Mouse (Mus musculus) CH12.LX (cell line): Measurements from ENCODE around the gene Fosb. TPM values are rescaled to one million over a fixed set of nuclear protein-coding genes. Genes with fewer than 3 reads are reported as not detected.

Source experiments
- DNase-seq: peaks from one replicate; pipeline ENCODE4 v3.0.0-alpha.2; 2013; ENCODE audit errors: extremely low read depth
- H3K27ac ChIP-seq: 2 replicates; pipeline ENCODE4 v1.5.1; 2012; ENCODE audit warnings: low read depth, mild to moderate bottlenecking, control low read depth, moderate library complexity; ENCODE audit not compliant: insufficient read depth
- H3K27me3 ChIP-seq: replicated peaks from 2 replicates; pipeline ENCODE3; 2012; ENCODE audit warnings: inconsistent platforms
- H3K36me3 ChIP-seq, 2 experiments: replicated peaks in 1 of 2; 2 replicates each; pipeline versions ENCODE3 to v1.6.1; 2012; ENCODE audit warnings: inconsistent platforms in 1 of 2, low read length in 1 of 2, mild to moderate bottlenecking in 1 of 2, mixed read lengths in 1 of 2, moderate library complexity in 1 of 2; ENCODE audit not compliant: control insufficient read depth in 1 of 2, insufficient read depth in 1 of 2
- H3K4me1 ChIP-seq, 2 experiments: 2 replicates each; pipeline ENCODE4 v1.6.1; 2012; ENCODE audit warnings: inconsistent platforms in 1 of 2, moderate library complexity in 1 of 2; ENCODE audit not compliant: insufficient read depth in 2 of 2, control insufficient read depth in 1 of 2
- H3K4me2 ChIP-seq: 2 replicates; pipeline ENCODE4 v1.6.1; 2012; ENCODE audit warnings: low read depth, mild to moderate bottlenecking, control low read depth; ENCODE audit not compliant: poor library complexity, insufficient read depth, severe bottlenecking
- H3K4me3 ChIP-seq, 3 experiments: fragments of 150-350 bp in 1 of 3; sonication (generic) in 1 of 3; replicated peaks in 1 of 3; 2 replicates each; pipeline versions ENCODE3 to v1.5.1; 2011 to 2012; ENCODE audit warnings: low read depth in 2 of 3, low read length in 2 of 3, mild to moderate bottlenecking in 2 of 3, moderate library complexity in 2 of 3, control low read depth in 1 of 3, improper control_type of control experiment in 1 of 3, inconsistent platforms in 1 of 3, mixed read lengths in 1 of 3; ENCODE audit not compliant: poor library complexity in 1 of 3
- H3K79me2 ChIP-seq: replicated peaks from 2 replicates; pipeline ENCODE4 v1.6.1; 2012; ENCODE audit warnings: mild to moderate bottlenecking, moderate library complexity; ENCODE audit not compliant: control insufficient read depth, poor library complexity, insufficient read depth, severe bottlenecking; ENCODE audit errors: extremely low read depth
- H3K9ac ChIP-seq: 2 replicates; pipeline ENCODE4 v1.6.1; 2012; ENCODE audit warnings: low read depth, mild to moderate bottlenecking, control low read depth, moderate library complexity; ENCODE audit not compliant: insufficient read depth
- H3K9me3 ChIP-seq: replicated peaks from 2 replicates; pipeline ENCODE3; 2012; ENCODE audit warnings: low read length, inconsistent platforms, mixed read lengths
- BHLHE40 ChIP-seq: IDR thresholded peaks from 2 replicates; pipeline ENCODE4 v1.6.1; 2011; ENCODE audit warnings: mild to moderate bottlenecking, low read depth, low read length, improper control_type of control experiment
- CHD1 ChIP-seq: IDR thresholded peaks from 2 replicates; pipeline ENCODE4 v1.6.1; 2012; ENCODE audit warnings: low read depth, low read length, improper control_type of control experiment, inconsistent platforms
- CTCF ChIP-seq, 2 experiments: IDR thresholded peaks in 1 of 2; conservative IDR thresholded peaks in 1 of 2; 2 replicates each; pipeline ENCODE4 v1.5.1; 2011 to 2012; ENCODE audit warnings: low read depth in 2 of 2, low read length in 2 of 2, improper control_type of control experiment in 1 of 2, inconsistent platforms in 1 of 2, mild to moderate bottlenecking in 1 of 2, moderate library complexity in 1 of 2
- E2F4 ChIP-seq: IDR thresholded peaks from 2 replicates; pipeline ENCODE4 v1.6.1; 2011; ENCODE audit warnings: low read depth, low read length, improper control_type of control experiment; ENCODE audit not compliant: insufficient replicate concordance
- GABPA ChIP-seq: IDR thresholded peaks from 2 replicates; pipeline ENCODE4 v1.6.1; 2012; ENCODE audit warnings: low read depth, low read length, improper control_type of control experiment, inconsistent platforms; ENCODE audit not compliant: insufficient replicate concordance
- HCFC1 ChIP-seq: IDR thresholded peaks from 2 replicates; pipeline ENCODE4 v1.6.1; 2012; ENCODE audit warnings: low read depth, mild to moderate bottlenecking, inconsistent platforms, low read length, improper control_type of control experiment
- IRF4 ChIP-seq: IDR thresholded peaks from 2 replicates; pipeline ENCODE4 v1.6.1; 2014; ENCODE audit warnings: low read depth, mild to moderate bottlenecking, inconsistent platforms, low read length, improper control_type of control experiment
- JUN ChIP-seq: IDR thresholded peaks from 2 replicates; pipeline ENCODE4 v1.6.1; 2011; ENCODE audit warnings: low read depth, mild to moderate bottlenecking, low read length, improper control_type of control experiment, moderate library complexity; ENCODE audit not compliant: insufficient read depth
- JUND ChIP-seq: conservative IDR thresholded peaks from 2 replicates; pipeline ENCODE4 v1.6.1; 2011; ENCODE audit warnings: low read depth, low read length, improper control_type of control experiment
- KAT2A ChIP-seq: IDR thresholded peaks from 2 replicates; pipeline ENCODE4 v1.6.1; 2012; ENCODE audit warnings: low read length, improper control_type of control experiment, inconsistent platforms; ENCODE audit not compliant: insufficient replicate concordance
- MAZ ChIP-seq: IDR thresholded peaks from 2 replicates; pipeline ENCODE4 v1.6.1; 2012; ENCODE audit warnings: low read depth, mild to moderate bottlenecking, inconsistent platforms, low read length, improper control_type of control experiment, moderate library complexity
- MEF2A ChIP-seq: IDR thresholded peaks from 2 replicates; pipeline ENCODE4 v1.6.1; 2014; ENCODE audit warnings: low read depth, mild to moderate bottlenecking, inconsistent platforms, low read length, improper control_type of control experiment, borderline replicate concordance
- MXI1 ChIP-seq: IDR thresholded peaks from 2 replicates; pipeline ENCODE4 v1.6.1; 2011; ENCODE audit warnings: mild to moderate bottlenecking, low read depth, low read length, improper control_type of control experiment
- NELFE ChIP-seq: IDR thresholded peaks from 2 replicates; pipeline ENCODE4 v1.6.1; 2011; ENCODE audit warnings: low read depth, low read length, improper control_type of control experiment
- NRF1 ChIP-seq: IDR thresholded peaks from 2 replicates; pipeline ENCODE4 v1.6.1; 2014; ENCODE audit warnings: low read depth, mild to moderate bottlenecking, inconsistent platforms, low read length, improper control_type of control experiment, moderate library complexity
- POLR2A ChIP-seq: IDR thresholded peaks from 2 replicates; pipeline ENCODE4 v1.6.1; 2011; ENCODE audit warnings: low read depth, mild to moderate bottlenecking, improper control_type of control experiment, low read length
- POLR2AphosphoS2 ChIP-seq: IDR thresholded peaks from 2 replicates; pipeline ENCODE4 v1.6.1; 2011; ENCODE audit warnings: low read depth, low read length, improper control_type of control experiment
- SIN3A ChIP-seq: IDR thresholded peaks from 2 replicates; pipeline ENCODE4 v1.6.1; 2012; ENCODE audit warnings: low read length, improper control_type of control experiment, inconsistent platforms
- SMC3 ChIP-seq: IDR thresholded peaks from 2 replicates; pipeline ENCODE4 v1.6.1; 2011; ENCODE audit warnings: low read depth, low read length, improper control_type of control experiment
- TBP ChIP-seq: conservative IDR thresholded peaks from 2 replicates; pipeline ENCODE4 v1.6.1; 2011; ENCODE audit warnings: low read depth, low read length, improper control_type of control experiment
- TCF12 ChIP-seq: IDR thresholded peaks from 2 replicates; pipeline ENCODE4 v1.6.1; 2014; ENCODE audit warnings: low read depth, mild to moderate bottlenecking, inconsistent platforms, low read length, improper control_type of control experiment
- USF1 ChIP-seq: IDR thresholded peaks from 2 replicates; pipeline ENCODE4 v1.6.1; 2014; ENCODE audit warnings: low read depth, mild to moderate bottlenecking, inconsistent platforms, low read length, improper control_type of control experiment
- ZC3H11A ChIP-seq: IDR thresholded peaks from 2 replicates; pipeline ENCODE4 v1.6.1; 2012; ENCODE audit warnings: low read depth, mild to moderate bottlenecking, inconsistent platforms, low read length, improper control_type of control experiment
- ZMIZ1 ChIP-seq: IDR thresholded peaks from 2 replicates; pipeline ENCODE4 v1.6.1; 2012; ENCODE audit warnings: low read depth, mild to moderate bottlenecking, inconsistent platforms, low read length, improper control_type of control experiment
- dilution Hi-C: fragments of 300-500 bp; cut with MboI; formaldehyde crosslinking; loops from 2 replicates; pipeline ENCODE4 v1.14.3; 2020; ENCODE audit warnings: low sequenced_read_pairs; ENCODE audit not compliant: extremely low pct_unique_long_range_greater_than_20kb, extremely low pct_ligation_motif_present
- in situ Hi-C: fragments of 300-500 bp; cut with MboI; formaldehyde crosslinking; loops from 3 replicates; pipeline ENCODE4 v1.14.3; 2019; ENCODE audit warnings: low sequenced_read_pairs, low pct_ligation_motif_present, low pct_unique_long_range_greater_than_20kb, mixed read lengths
- polyA plus RNA-seq: library from polyadenylated mRNA; unstranded; fragments of >175 nt; gene quantifications from 2 replicates; pipeline ENCODE4 v1.2.1, GENCODE M21; 2012; ENCODE audit warnings: low read depth; ENCODE audit not compliant: insufficient read length
- total RNA-seq, 2 experiments: library from RNA; depleted of rRNA; stranded (reverse); fragments of 300-350 nt in 1 of 2; fragments of >200 nt in 1 of 2; gene quantifications; 2 replicates each; pipeline ENCODE4 v1.2.3; 2012 to 2014

Fosb gene
- total and polyA plus RNA-seq, 3 experiments: 0.08 to 0.56 TPM; not detected in 1

- TF ChIP-seq GABPA: no peak
- no peak for TF ChIP-seq CTCF (conservative IDR thresholded peaks at IDR 0.05 in 1 of 2, IDR thresholded peaks at IDR 0.05 in 1 of 2; ENCODE audit: low read depth in 2 of 2, low read length in 2 of 2)
- TF ChIP-seq TBP: no peak
- TF ChIP-seq POLR2AphosphoS2: no peak
- TF ChIP-seq KAT2A: 0 out of 2 replicates have a peak, but pooled peaks have one; percentile 43
- no peak for TF ChIP-seq SMC3
- TF ChIP-seq NELFE: no peak
- TF ChIP-seq USF1: no peak
- peak; percentile 70 for TF ChIP-seq TCF12
- TF ChIP-seq SIN3A: peak; percentile 64
- TF ChIP-seq E2F4: no peak
- peak; percentile 52 for TF ChIP-seq NRF1
- TF ChIP-seq BHLHE40: peak; percentile 65
- TF ChIP-seq JUND: no peak
- TF ChIP-seq HCFC1: peak; percentile 50; the same call in 1 of the 2 replicates
- TF ChIP-seq MEF2A: peak; percentile 100
- TF ChIP-seq POLR2A: 0 out of 2 replicates have a peak, but pooled peaks have one; percentile 21
- TF ChIP-seq, all 38 proteins: peak for 16
Measured at GRCm38 (mm10) chr7:19332709-19333352, 23.0 kb upstream of the Fosb start (continued).

DNA sequence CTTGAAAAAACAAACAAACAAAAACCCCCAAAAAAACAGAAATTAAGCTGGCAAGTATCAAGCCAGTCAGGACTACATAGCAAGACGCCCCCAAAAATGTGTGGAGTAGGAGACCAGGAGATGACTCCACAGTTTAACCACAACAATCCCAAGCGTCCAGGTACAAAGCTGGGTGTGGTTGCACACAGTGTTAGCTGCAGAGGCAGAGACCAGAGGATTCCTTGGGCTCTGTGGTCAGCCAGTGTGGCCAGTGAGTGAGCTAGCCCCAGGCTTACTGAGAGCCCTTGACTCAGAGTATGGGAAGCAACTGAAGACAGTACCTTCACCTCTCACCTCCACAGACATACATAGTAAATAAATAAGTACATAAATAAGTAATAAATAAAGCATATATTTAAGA is 22.1 kb upstream of the Fosb start:
- TF ChIP-seq ZMIZ1 (no peak), MAZ (no peak), NELFE (no peak), JUN (no peak), IRF4 (no peak), NRF1 (no peak), CHD1 (no peak), GABPA (no peak), SMC3 (no peak), USF1 (no peak), ZC3H11A (no peak), MXI1 (no peak)
- in situ Hi-C loops: no loop called here
- H3K4me1 ChIP-seq: peaks cover 22 to 45% of the 10 kb centered on the region in 2 experiments

More for the DNA sequence above, 22.1 kb upstream of the Fosb start:
- dilution Hi-C loops: no loop called here
- H3K9ac ChIP-seq: no peak overlapping the region
- H3K36me3 ChIP-seq: peaks cover 0 to 1% of the 10 kb centered on the region in 2 experiments
- peaks cover 44% of the 10 kb centered on the region for H3K27me3 ChIP-seq
- H3K4me2 ChIP-seq: no peak overlapping the region
- H3K79me2 ChIP-seq: no peaks in the 10 kb centered on the region
- H3K27ac ChIP-seq: no peak overlapping the region
- peaks cover 13% of the 10 kb centered on the region for H3K9me3 ChIP-seq
- no peak overlapping the region for H3K4me3 ChIP-seq
- no peak for DNase-seq
